Mouse (Mus musculus): ENCODE measurements around the gene Bmp5. TPM values are rescaled to one million over a fixed set of nuclear protein-coding genes. Genes with fewer than 3 reads are reported as not detected.

The Bmp5 gene
- polyA plus RNA-seq, 2 experiments from 2014 or later = not detected

- ATAC-seq = no peak
Measured at GRCm38 (mm10) chr9:75840841-75841240, 65.7 kb downstream of the Bmp5 start.

- no peak for ATAC-seq
Measured at GRCm38 (mm10) chr9:75846010-75846409, 70.8 kb downstream of the Bmp5 start.

DNA sequence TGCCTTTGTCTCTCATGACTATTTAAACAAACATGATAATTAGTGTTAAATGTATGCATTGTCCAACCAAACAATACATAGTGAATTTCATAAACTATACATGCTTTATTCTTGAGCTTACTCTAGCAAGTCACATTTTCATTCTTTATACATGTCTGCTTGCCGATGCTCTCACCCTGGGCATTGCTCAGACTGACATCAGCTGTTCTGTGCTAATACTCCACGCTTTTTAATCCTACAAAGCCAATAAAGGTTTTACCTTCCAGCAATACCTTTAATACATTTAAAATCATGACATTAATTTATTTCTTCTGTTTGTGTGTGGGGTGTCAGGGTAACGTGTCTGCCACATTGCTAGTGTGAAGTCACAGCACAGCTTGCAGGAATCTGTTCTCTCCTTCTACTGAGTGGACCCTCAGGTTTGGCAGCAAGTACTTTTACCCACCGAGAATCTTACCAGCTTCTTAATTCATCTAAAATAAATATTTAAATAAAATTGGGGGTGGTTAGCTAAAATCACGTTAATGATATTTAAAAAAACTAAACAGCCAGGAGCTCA, 75.6 kb downstream of the Bmp5 start:
- ATAC-seq = no peak

DNA sequence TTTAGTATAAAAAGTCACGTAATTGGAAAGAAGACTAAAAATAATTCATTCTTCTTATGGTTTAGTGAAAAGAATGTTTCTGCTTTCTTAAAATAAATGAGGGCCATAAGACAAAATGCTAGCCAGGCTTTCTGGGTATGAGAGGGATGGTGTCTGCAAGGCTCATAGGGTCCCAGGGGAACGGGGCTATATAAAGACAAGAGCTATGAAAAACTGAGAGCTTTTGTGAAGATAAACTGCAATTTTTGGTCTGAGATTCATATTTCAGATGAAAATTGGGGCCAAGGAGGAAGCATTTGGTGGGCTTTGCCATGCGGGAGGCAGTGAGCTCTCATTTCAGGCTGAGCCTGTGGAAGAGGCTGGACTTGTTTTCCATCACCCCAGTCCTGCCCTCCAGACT, 83.0 kb downstream of the Bmp5 start:
- ATAC-seq = no peak

DNA sequence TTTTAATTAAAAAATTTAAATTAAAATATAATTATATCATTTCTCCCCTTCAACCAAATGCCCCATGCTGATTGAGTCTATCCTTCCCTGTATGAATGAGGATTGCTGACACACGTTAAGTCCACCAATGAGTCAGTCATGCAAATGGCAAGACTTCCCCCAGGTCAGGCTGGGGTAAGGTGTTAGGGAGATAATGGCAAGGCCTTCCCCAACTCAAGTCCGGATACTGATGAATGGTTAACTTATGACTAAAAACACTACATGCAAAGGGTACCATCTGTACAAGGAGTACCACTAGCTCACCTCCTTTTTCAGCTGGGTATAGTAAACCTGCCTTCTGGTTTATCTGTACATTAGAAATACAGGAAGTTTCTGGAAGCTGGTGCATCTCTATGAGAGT, 83.8 kb downstream of the Bmp5 start:
- no peak for ATAC-seq

DNA sequence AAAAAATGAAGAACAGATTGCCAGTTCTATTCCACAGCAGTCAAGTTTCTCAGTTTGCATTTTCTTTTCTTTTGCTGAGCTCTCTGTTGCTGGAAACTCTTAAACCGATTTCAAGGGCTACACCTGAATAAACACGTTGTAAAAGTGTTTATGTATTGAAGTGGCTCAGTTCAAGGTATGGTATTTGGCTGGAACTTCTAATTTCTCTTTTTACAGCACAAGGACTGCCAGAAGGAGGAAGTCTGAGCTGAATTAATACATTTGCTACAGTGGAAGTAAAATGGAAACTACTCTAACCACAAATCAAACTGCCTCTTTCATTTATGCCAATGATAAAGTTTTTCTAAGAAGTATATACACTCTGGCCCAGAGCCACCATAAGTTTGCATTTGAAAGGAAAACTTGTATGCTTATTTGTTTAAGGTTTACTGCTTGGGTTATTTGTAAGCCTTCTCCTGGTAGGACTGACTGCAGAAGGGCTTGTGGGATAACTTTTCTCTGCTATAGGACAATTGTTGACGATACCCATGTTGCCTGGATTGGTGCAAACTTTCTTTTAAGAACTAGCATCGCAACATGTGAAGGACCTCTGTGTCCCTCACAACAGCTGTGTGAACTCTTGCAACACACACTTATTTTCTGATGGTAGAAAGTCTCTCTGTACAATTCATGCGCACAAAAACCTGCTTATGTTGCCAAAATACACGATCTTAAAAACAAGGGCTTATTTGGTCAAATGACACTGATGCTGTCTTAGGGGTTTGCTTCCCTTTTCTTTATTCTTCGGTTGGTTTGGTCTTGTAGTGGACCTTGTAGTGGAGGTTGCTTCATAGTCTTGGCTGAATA, 95.4 kb downstream of the Bmp5 start:
- no peak for ATAC-seq

DNA sequence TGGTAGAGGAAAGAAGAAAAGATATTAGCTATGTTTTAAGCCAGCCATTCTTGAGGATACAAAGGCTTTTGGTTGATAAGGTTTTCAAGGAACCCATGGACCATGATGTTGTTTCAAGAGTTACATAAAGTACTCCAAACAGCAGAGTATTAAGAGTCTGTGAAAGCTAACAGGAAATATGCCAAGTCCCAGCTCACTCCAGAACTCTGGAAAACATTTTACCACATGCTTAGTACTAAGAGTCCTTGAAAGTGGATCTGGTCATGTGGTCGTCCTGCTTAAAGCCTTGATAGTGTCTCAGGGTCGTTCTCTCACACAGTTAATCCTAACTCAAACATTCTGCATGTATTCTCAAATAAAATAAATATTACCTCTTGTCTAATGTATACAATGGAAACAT, 101.2 kb downstream of the Bmp5 start:
- no peak for ATAC-seq

- ATAC-seq = no peak
Measured at GRCm38 (mm10) chr9:75883481-75884190, 108.5 kb downstream of the Bmp5 start.

- no peak for ATAC-seq
Measured at GRCm38 (mm10) chr9:75886801-75887544, 111.8 kb downstream of the Bmp5 start.

GRCm38 (mm10) chr9:75896918-75897317, 121.8 kb downstream of the Bmp5 start:
- no peak for ATAC-seq

- no peak for ATAC-seq
Measured at GRCm38 (mm10) chr9:75898022-75898421, 122.9 kb downstream of the Bmp5 start.

DNA sequence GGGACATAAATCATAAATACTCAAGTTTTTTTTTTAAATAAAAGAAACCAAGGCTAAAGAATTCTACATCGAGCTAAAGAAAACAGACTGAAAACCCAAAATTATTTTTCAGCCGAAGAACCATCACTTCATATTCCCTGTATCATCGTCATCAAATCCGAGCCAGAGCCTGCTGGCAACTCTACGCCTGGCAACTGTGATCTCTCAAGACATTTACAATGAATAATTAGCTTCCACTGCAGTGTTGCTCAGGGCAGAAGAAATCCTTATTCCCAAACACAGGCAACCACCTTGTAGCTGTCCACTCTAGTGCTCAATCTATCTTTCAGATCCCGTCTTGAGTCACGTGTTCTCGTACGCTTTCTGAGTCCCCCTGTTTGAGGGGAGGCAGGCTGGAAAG, 126.1 kb downstream of the Bmp5 start:
- no peak for ATAC-seq

DNA sequence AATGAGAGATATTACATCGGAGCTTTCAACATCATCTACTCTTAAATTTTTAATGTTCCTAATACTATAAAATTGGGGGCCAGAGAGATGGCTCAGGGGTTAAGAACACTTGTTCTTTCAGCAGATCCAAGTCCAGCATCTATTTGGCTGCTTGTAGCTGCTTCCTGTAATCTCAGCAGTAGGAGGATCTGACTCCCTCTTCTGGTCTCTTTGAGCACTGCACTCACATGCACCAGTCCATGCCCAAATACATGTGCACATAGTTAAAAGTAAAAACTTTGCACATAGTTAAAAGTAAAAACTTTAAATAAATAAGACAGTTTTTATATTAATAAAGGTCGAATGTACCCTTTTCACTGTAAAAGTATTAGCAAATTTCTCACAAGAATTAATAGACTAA, 130.3 kb downstream of the Bmp5 start:
- ATAC-seq = no peak

GRCm38 (mm10) chr9:75910112-75910799, 135.1 kb downstream of the Bmp5 start:
- no peak for ATAC-seq

GRCm38 (mm10) chr9:75911542-75911941, 136.4 kb downstream of the Bmp5 start:
- ATAC-seq = no peak

- no peak for ATAC-seq
Measured at GRCm38 (mm10) chr9:75916027-75916426, 140.9 kb downstream of the Bmp5 start.

- no peak for ATAC-seq
Measured at GRCm38 (mm10) chr9:75927196-75927880, 152.2 kb downstream of the Bmp5 start.

DNA sequence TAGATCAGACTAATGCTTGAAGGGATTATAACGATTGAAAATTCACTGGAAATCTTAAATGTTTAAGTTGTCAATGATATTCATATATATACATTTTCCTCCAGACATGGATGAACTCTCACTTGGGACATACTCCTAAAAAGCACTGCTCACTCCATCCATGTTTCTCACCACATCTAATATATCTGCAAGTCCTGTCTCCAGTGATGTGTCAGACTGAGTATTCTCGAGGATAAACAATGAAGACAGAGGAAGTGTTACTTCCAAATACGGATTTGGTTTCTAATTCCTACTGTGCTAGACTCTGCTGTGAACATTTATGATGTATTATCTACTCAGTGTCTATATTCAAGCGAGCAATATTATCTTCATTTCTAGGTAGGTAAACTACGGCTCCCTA, 152.9 kb downstream of the Bmp5 start:
- no peak for ATAC-seq

DNA sequence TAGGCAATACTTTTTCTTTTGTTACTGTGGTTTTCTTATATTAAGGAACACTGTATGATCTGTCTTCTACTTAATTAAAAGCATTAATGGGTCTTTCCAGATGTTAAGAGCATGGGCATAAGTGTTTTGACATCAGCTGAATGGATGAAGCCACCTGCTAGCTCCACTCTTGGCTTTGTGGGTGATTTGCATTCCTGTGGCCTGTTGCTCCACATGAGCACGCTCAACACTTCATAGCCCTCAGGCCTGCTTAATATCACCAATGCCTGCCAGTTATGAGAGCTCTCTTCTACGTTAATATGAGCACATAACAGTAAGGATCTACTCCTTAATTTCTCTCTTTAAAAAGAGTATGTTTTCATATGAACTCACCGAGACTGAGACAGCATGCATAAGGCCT, 169.5 kb downstream of the Bmp5 start:
- no peak for ATAC-seq

Measured in CD4-positive, CD25-positive, alpha-beta regulatory T cell, adult 4 months (primary cell).